Mouse (Mus musculus): ENCODE results near the gene Tctex1d1. TPM values are rescaled to one million over a fixed set of nuclear protein-coding genes. Genes with fewer than 3 reads are reported as not detected.

Gene Tctex1d1
- polyA plus RNA-seq, 1 experiment, result not detected

GRCm38 (mm10) chr4:102959409-102959808 is 19.0 kb upstream of the Tctex1d1 start:
- H3K4me1 ChIP-seq (ENCODE audit: control insufficient read depth, insufficient read depth, low read length), result no peaks in the 10 kb centered on the region; the same call in 1 of the 2 replicates
- no peak overlapping the region for H3K4me3 ChIP-seq (replicated peaks; ENCODE audit: control insufficient read depth, low read depth, low read length)
- TF ChIP-seq POLR2A (IDR thresholded peaks at IDR 0.05; ENCODE audit: borderline replicate concordance, control insufficient read depth, low read depth, low read length) (no peak), CTCF (IDR thresholded peaks at IDR 0.05; ENCODE audit: control insufficient read depth, insufficient read depth, low read length) (no peak)
- WGBS, result 50% methylated on average over 5 of the region's 5 CpGs
- H3K27ac ChIP-seq (ENCODE audit: control insufficient read depth, insufficient read depth, low read depth, low read length, poor library complexity), result no peak overlapping the region

GRCm38 (mm10) chr4:102964174-102964573 is 14.2 kb upstream of the Tctex1d1 start:
- WGBS, result 31% methylated on average over 3 of the region's 3 CpGs
- Histone ChIP-seq H3K4me1 (ENCODE audit: control insufficient read depth, insufficient read depth, low read length) (no peaks in the 10 kb centered on the region; the same call in 1 of the 2 replicates), H3K27ac (ENCODE audit: control insufficient read depth, insufficient read depth, low read depth, low read length, poor library complexity) (no peak overlapping the region), H3K4me3 (replicated peaks; ENCODE audit: control insufficient read depth, low read depth, low read length) (no peak overlapping the region)
- TF ChIP-seq POLR2A (IDR thresholded peaks at IDR 0.05; ENCODE audit: borderline replicate concordance, control insufficient read depth, low read depth, low read length) (no peak), CTCF (IDR thresholded peaks at IDR 0.05; ENCODE audit: control insufficient read depth, insufficient read depth, low read length) (no peak)

GRCm38 (mm10) chr4:102967811-102968210 is 10.6 kb upstream of the Tctex1d1 start:
- no peaks in the 10 kb centered on the region for H3K4me1 ChIP-seq (ENCODE audit: control insufficient read depth, insufficient read depth, low read length)
- no peak overlapping the region for H3K4me3 ChIP-seq (replicated peaks; ENCODE audit: control insufficient read depth, low read depth, low read length)
- no peak for TF ChIP-seq CTCF (IDR thresholded peaks at IDR 0.05; ENCODE audit: control insufficient read depth, insufficient read depth, low read length)
- TF ChIP-seq POLR2A (IDR thresholded peaks at IDR 0.05; ENCODE audit: borderline replicate concordance, control insufficient read depth, low read depth, low read length), result no peak
- no peak overlapping the region for H3K27ac ChIP-seq (ENCODE audit: control insufficient read depth, insufficient read depth, low read depth, low read length, poor library complexity)
- 84% methylated on average over 15 of the region's 15 CpGs for WGBS

- H3K4me1 ChIP-seq (ENCODE audit: control insufficient read depth, insufficient read depth, low read length), result no peaks in the 10 kb centered on the region
- no peak overlapping the region for H3K4me3 ChIP-seq (replicated peaks; ENCODE audit: control insufficient read depth, low read depth, low read length)
- WGBS, result 87% methylated on average over 5 of the region's 5 CpGs
- H3K27ac ChIP-seq (ENCODE audit: control insufficient read depth, insufficient read depth, low read depth, low read length, poor library complexity), result no peak overlapping the region
- TF ChIP-seq CTCF (IDR thresholded peaks at IDR 0.05; ENCODE audit: control insufficient read depth, insufficient read depth, low read length), result no peak
- no peak for TF ChIP-seq POLR2A (IDR thresholded peaks at IDR 0.05; ENCODE audit: borderline replicate concordance, control insufficient read depth, low read depth, low read length)
Measured at GRCm38 (mm10) chr4:102969599-102969998, 8.8 kb upstream of the Tctex1d1 start.

- TF ChIP-seq POLR2A (IDR thresholded peaks at IDR 0.05; ENCODE audit: borderline replicate concordance, control insufficient read depth, low read depth, low read length) (no peak), CTCF (IDR thresholded peaks at IDR 0.05; ENCODE audit: control insufficient read depth, insufficient read depth, low read length) (no peak)
- no peak overlapping the region for H3K27ac ChIP-seq (ENCODE audit: control insufficient read depth, insufficient read depth, low read depth, low read length, poor library complexity)
- H3K4me3 ChIP-seq (replicated peaks; ENCODE audit: control insufficient read depth, low read depth, low read length), result no peak overlapping the region
- 11% methylated on average over 5 of the region's 5 CpGs for WGBS
- no peaks in the 10 kb centered on the region for H3K4me1 ChIP-seq (ENCODE audit: control insufficient read depth, insufficient read depth, low read length)
Measured at GRCm38 (mm10) chr4:102971159-102971558, 7.2 kb upstream of the Tctex1d1 start.

- H3K4me3 ChIP-seq (replicated peaks; ENCODE audit: control insufficient read depth, low read depth, low read length), result no peak overlapping the region
- TF ChIP-seq CTCF (IDR thresholded peaks at IDR 0.05; ENCODE audit: control insufficient read depth, insufficient read depth, low read length), result no peak
- TF ChIP-seq POLR2A (IDR thresholded peaks at IDR 0.05; ENCODE audit: borderline replicate concordance, control insufficient read depth, low read depth, low read length), result no peak
- H3K27ac ChIP-seq (ENCODE audit: control insufficient read depth, insufficient read depth, low read depth, low read length, poor library complexity), result no peak overlapping the region
- 34% methylated on average over 3 of the region's 3 CpGs for WGBS
- H3K4me1 ChIP-seq (ENCODE audit: control insufficient read depth, insufficient read depth, low read length), result no peaks in the 10 kb centered on the region
Measured at GRCm38 (mm10) chr4:102972071-102972470, 6.3 kb upstream of the Tctex1d1 start.

GRCm38 (mm10) chr4:102974172-102974571 is 4.2 kb upstream of the Tctex1d1 start:
- no peak overlapping the region for H3K4me3 ChIP-seq (replicated peaks; ENCODE audit: control insufficient read depth, low read depth, low read length)
- H3K27ac ChIP-seq (ENCODE audit: control insufficient read depth, insufficient read depth, low read depth, low read length, poor library complexity), result no peak overlapping the region
- WGBS, result 72% methylated on average over 5 of the region's 5 CpGs
- TF ChIP-seq CTCF (IDR thresholded peaks at IDR 0.05; ENCODE audit: control insufficient read depth, insufficient read depth, low read length) (no peak), POLR2A (IDR thresholded peaks at IDR 0.05; ENCODE audit: borderline replicate concordance, control insufficient read depth, low read depth, low read length) (no peak)
- H3K4me1 ChIP-seq (ENCODE audit: control insufficient read depth, insufficient read depth, low read length), result no peaks in the 10 kb centered on the region

- WGBS, result 66% methylated on average over 12 of the region's 12 CpGs
- no peak for TF ChIP-seq POLR2A (IDR thresholded peaks at IDR 0.05; ENCODE audit: borderline replicate concordance, control insufficient read depth, low read depth, low read length)
- no peak for TF ChIP-seq CTCF (IDR thresholded peaks at IDR 0.05; ENCODE audit: control insufficient read depth, insufficient read depth, low read length)
Measured at GRCm38 (mm10) chr4:102976290-102977275, 1.8 kb upstream of the Tctex1d1 start.

More at GRCm38 (mm10) chr4:102976290-102977275, 1.8 kb upstream of the Tctex1d1 start:
- H3K27ac ChIP-seq (ENCODE audit: control insufficient read depth, insufficient read depth, low read depth, low read length, poor library complexity), result no peak overlapping the region
- no peaks in the 10 kb centered on the region for H3K4me1 ChIP-seq (ENCODE audit: control insufficient read depth, insufficient read depth, low read length)
- H3K4me3 ChIP-seq (replicated peaks; ENCODE audit: control insufficient read depth, low read depth, low read length), result no peak overlapping the region
